Mouse (Mus musculus) midbrain, embryonic 15.5 days (tissue): Measurements from ENCODE around the gene Lamc2. TPM values are rescaled to one million over a fixed set of nuclear protein-coding genes. Genes with fewer than 3 reads are reported as not detected.
"Not testable (repeated sequence)": the region's sequence is repeated elsewhere in the genome, so short reads cannot be mapped to it uniquely, and the experiment has no call there.

Experiments
- ATAC-seq: fragments of 200-750 bp; cut with Nextera tagmentation; replicated peaks from 2 replicates; pipeline ENCODE4 v1.8.0; 2017; ENCODE audit warnings: moderate TSS enrichment
- H3K27ac ChIP-seq: fragments of 300-500 bp; sonication (generic); 2 replicates; pipeline ENCODE4 v1.5.1; 2015; ENCODE audit warnings: mild to moderate bottlenecking, inconsistent platforms
- H3K27me3 ChIP-seq: fragments of 300-500 bp; sonication (generic); replicated peaks from 2 replicates; pipeline ENCODE4 v1.6.1; 2015; ENCODE audit warnings: inconsistent platforms
- H3K36me3 ChIP-seq: fragments of 300-500 bp; sonication (generic); replicated peaks from 2 replicates; pipeline ENCODE4 v1.6.1; 2015; ENCODE audit warnings: inconsistent platforms
- H3K4me1 ChIP-seq: fragments of 300-500 bp; sonication (generic); 2 replicates; pipeline ENCODE4 v1.6.1; 2015; ENCODE audit warnings: inconsistent platforms
- H3K4me2 ChIP-seq: fragments of 300-500 bp; sonication (generic); 2 replicates; pipeline ENCODE4 v1.6.1; 2015; ENCODE audit warnings: inconsistent platforms, mild to moderate bottlenecking, moderate library complexity
- H3K4me3 ChIP-seq: fragments of 300-500 bp; sonication (generic); 2 replicates; pipeline ENCODE4 v1.5.1; 2015; ENCODE audit warnings: mild to moderate bottlenecking, inconsistent platforms
- H3K9ac ChIP-seq: fragments of 300-500 bp; sonication (generic); 2 replicates; pipeline ENCODE4 v1.6.1; 2015; ENCODE audit warnings: mild to moderate bottlenecking, inconsistent platforms
- H3K9me3 ChIP-seq: fragments of 300-500 bp; sonication (generic); 2 replicates; pipeline ENCODE4 v1.6.1; 2016; ENCODE audit warnings: inconsistent platforms
- WGBS: fragments of 180-500 bp; shearing (Covaris S2); methylation state at CpG from one replicate; pipeline ENCODE4 v1.1.7; 2015; ENCODE audit warnings: mixed read lengths; 5-methylcytosine and 5-hydroxymethylcytosine counted together
- polyA plus RNA-seq: library from polyadenylated mRNA; unstranded; fragments of >200 nt; fragmentation: Nextera tagmentation; extraction: Ambion mirVana; gene quantifications from 2 replicates; pipeline ENCODE4 v1.2.1, GENCODE M21; 2015

Gene Lamc2
- polyA plus RNA-seq, 1 experiment from 2014 or later, result 1.9 TPM

GRCm38 (mm10) chr1:153087771-153088170 lies 98.5 kb downstream of the Lamc2 start:
- H3K4me2 ChIP-seq, result no peak overlapping the region
- H3K4me3 ChIP-seq, result no peak overlapping the region
- H3K9ac ChIP-seq, result no peak overlapping the region
- no peak for ATAC-seq
- H3K36me3 ChIP-seq, result 0 out of 2 replicates have a peak, but pooled peaks cover 5% of the 10 kb centered on the region
- no peaks in the 10 kb centered on the region for H3K4me1 ChIP-seq
- 87% methylated on average over 5 of the region's 5 CpGs for WGBS
- H3K27ac ChIP-seq, result no peak overlapping the region
- no peaks in the 10 kb centered on the region for H3K27me3 ChIP-seq
- H3K9me3 ChIP-seq, result no peaks in the 10 kb centered on the region

- H3K9ac ChIP-seq, result no peak overlapping the region
- H3K27ac ChIP-seq, result no peak overlapping the region
- 0 out of 2 replicates have a peak, but pooled peaks cover 5% of the 10 kb centered on the region for H3K36me3 ChIP-seq
- 93% methylated on average over 5 of the region's 5 CpGs for WGBS
- no peaks in the 10 kb centered on the region for H3K4me1 ChIP-seq
- ATAC-seq, result no peak
- H3K27me3 ChIP-seq, result no peaks in the 10 kb centered on the region
- no peaks in the 10 kb centered on the region for H3K9me3 ChIP-seq
- no peak overlapping the region for H3K4me2 ChIP-seq
- no peak overlapping the region for H3K4me3 ChIP-seq
Observed at GRCm38 (mm10) chr1:153085198-153085597, 101.0 kb downstream of the Lamc2 start.

GRCm38 (mm10) chr1:153084191-153084590 lies 102.1 kb downstream of the Lamc2 start:
- no peak overlapping the region for H3K27ac ChIP-seq
- ATAC-seq, result no peak
- no peaks in the 10 kb centered on the region for H3K9me3 ChIP-seq
- 0 out of 2 replicates have a peak, but pooled peaks cover 5% of the 10 kb centered on the region for H3K36me3 ChIP-seq
- no peaks in the 10 kb centered on the region for H3K4me1 ChIP-seq
- H3K27me3 ChIP-seq, result no peaks in the 10 kb centered on the region
- 67% methylated on average over 6 of the region's 6 CpGs for WGBS
- no peak overlapping the region for H3K4me2 ChIP-seq
- no peak overlapping the region for H3K4me3 ChIP-seq
- H3K9ac ChIP-seq, result no peak overlapping the region

GRCm38 (mm10) chr1:153083233-153083632 lies 103.0 kb downstream of the Lamc2 start:
- not testable (repeated sequence) for H3K9me3 ChIP-seq, H3K27ac ChIP-seq, ATAC-seq, H3K9ac ChIP-seq, H3K27me3 ChIP-seq, H3K4me2 ChIP-seq, H3K36me3 ChIP-seq, H3K4me1 ChIP-seq, H3K4me3 ChIP-seq
- 89% methylated on average over 9 of the region's 14 CpGs for WGBS

- H3K4me3 ChIP-seq, result no peak overlapping the region
- no peak for ATAC-seq
- no peaks in the 10 kb centered on the region for H3K9me3 ChIP-seq
- peaks cover 17% of the 10 kb centered on the region for H3K4me1 ChIP-seq
- H3K36me3 ChIP-seq, result no peaks in the 10 kb centered on the region
- no peak overlapping the region for H3K9ac ChIP-seq
- H3K27me3 ChIP-seq, result peaks cover 17% of the 10 kb centered on the region
- no peak overlapping the region for H3K27ac ChIP-seq
- no peak overlapping the region for H3K4me2 ChIP-seq
- 43% methylated on average over 6 of the region's 6 CpGs for WGBS
Observed at GRCm38 (mm10) chr1:153075955-153076354, 110.3 kb downstream of the Lamc2 start.

GRCm38 (mm10) chr1:153075087-153075736 lies 111.0 kb downstream of the Lamc2 start:
- no peak overlapping the region for H3K4me2 ChIP-seq
- H3K4me1 ChIP-seq, result peaks cover 17% of the 10 kb centered on the region
- no peak for ATAC-seq
- H3K9ac ChIP-seq, result no peak overlapping the region
- no peaks in the 10 kb centered on the region for H3K36me3 ChIP-seq
- no peak overlapping the region for H3K4me3 ChIP-seq
- WGBS, result 75% methylated on average over 3 of the region's 3 CpGs
- no peak overlapping the region for H3K27ac ChIP-seq
- no peaks in the 10 kb centered on the region for H3K9me3 ChIP-seq
- peaks cover 17% of the 10 kb centered on the region for H3K27me3 ChIP-seq

GRCm38 (mm10) chr1:153073441-153073840 lies 112.8 kb downstream of the Lamc2 start:
- no peak for ATAC-seq
- WGBS, result 12% methylated on average over 9 of the region's 9 CpGs
- no peak overlapping the region for H3K4me3 ChIP-seq
- H3K27ac ChIP-seq, result no peak overlapping the region
- H3K4me2 ChIP-seq, result no peak overlapping the region
- peaks cover 17% of the 10 kb centered on the region for H3K4me1 ChIP-seq
- H3K9ac ChIP-seq, result no peak overlapping the region
- no peaks in the 10 kb centered on the region for H3K9me3 ChIP-seq
- H3K36me3 ChIP-seq, result no peaks in the 10 kb centered on the region
- H3K27me3 ChIP-seq, result peaks cover 17% of the 10 kb centered on the region

Other genes starting within 250 kb of the Lamc2 start
- gene Nmnat2, start 231.5 kb downstream of the Lamc2 start, polyA plus RNA-seq, result 95.1 and 98.5 TPM in 2 replicates
- 15.9 and 16.0 TPM in 2 replicates for gene Lamc1, start 146.3 kb upstream of the Lamc2 start, polyA plus RNA-seq
- gene Shcbp1l, start 238.7 kb upstream of the Lamc2 start, polyA plus RNA-seq, result 0.23 and 0.39 TPM in 2 replicates